Mouse (Mus musculus) CD4-positive, CD25-positive, alpha-beta regulatory T cell, adult 2 months (primary cell): ENCODE data around the gene Gm11492.
A peak's percentile ranks its signal among the peaks of the same experiment; 100 is the strongest.

Experiments used
- DNase-seq: peaks from one replicate; pipeline ENCODE4 v3.0.0-alpha.2; 2012; ENCODE audit warnings: low read depth, low spot score

The Gm11492 gene

DNA sequence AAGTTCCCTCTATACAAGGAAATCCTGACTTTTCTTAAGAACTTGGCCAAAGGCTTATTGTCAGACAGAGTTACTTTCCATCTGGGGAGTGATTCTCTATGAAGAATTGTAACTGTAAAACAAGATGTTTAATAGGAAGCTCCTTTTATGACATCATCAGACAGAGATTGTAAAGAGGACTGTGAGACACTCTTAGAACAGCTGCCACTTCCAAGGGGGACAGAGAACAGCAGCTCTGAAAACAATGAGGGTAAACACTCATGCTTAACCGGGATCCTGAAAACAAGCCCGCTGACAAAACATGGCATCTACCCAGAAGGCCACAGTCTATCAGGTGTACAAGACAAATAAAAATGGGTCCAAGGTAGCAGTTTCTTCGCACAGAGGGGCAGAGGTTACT lies at the start of gene Gm11492:
TSS of gene Gm11492 (plus strand) at position 153 of the 400 bp plus-strand sequence.
- no peak for DNase-seq

DNA sequence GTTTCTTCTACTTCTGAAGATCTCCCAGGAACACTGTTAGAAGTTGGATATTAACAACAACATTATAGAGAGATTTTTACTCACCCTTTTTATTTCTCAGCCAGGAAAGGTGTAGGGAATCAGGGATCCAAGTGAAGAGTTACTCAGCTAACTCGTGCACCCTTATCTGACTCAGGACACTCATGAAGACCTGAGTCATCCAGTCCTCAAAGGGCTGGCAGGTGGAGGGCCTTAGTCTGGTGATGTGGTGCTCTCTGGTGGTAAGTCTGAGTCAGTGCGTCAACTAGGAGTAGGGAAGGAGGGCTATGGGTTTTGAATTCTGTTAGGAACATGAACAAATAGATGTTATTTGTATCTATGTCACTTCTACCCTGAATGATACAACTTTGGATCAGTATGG lies 47.2 kb upstream of the Gm11492 start:
- DNase-seq, result peak; percentile 67

DNA sequence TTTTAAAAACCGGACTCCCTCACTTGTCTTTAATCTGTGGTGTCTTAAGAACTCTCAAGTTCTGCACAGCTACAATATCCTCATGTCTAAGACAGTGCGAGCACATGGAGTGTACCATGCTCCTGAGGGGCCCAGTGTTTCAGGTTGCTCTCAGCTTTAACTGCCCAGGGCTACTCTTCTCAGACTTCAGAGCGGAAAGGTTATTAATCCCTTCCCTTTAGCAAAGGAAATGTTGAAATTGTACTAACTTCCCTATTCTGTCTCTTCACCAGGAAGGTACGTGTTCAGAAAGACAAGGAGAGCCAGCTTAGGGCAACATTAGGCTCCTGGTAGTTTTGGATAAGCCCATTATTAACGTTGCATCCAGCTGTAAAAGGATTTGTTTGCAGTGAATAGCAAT lies 43.0 kb upstream of the Gm11492 start:
- DNase-seq, result no peak

DNA sequence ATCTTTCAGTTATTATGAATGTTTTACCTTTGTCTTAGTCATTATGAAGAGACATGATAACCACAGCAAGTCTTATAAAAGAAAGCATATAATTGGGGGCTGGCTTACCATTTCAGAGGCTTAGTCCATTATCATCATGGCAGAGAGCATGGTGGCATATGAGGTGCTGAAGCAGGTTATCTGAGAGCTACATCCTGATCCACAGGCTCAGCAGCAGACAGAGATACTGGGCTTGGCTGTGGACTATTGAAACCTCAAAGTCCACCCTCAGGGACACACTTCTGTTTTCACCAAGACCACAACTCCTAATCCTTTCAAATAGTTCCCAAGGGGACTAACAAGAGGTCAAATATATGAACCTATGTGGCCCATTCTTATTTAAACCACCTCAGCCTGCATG lies 42.5 kb upstream of the Gm11492 start:
- no peak for DNase-seq

DNA sequence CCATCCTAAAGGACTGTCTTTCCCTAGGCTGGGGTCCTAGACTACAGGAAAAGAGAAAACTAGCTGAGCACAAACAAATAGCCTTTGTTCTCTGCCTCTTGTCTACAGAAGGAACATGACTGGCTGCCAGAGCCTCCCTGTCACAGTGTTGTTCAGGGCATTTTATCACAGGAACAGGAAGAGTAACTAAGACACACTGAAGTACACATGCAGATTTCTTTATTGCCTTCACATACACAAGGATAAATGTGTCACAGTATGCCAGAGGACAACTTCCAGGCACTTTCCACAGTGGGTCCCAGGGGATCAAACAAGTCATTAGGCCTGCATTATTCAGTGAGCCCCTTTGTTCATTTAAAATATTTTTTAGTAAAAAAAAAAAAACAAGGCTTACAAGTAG lies 41.7 kb upstream of the Gm11492 start:
- DNase-seq, result no peak

DNA sequence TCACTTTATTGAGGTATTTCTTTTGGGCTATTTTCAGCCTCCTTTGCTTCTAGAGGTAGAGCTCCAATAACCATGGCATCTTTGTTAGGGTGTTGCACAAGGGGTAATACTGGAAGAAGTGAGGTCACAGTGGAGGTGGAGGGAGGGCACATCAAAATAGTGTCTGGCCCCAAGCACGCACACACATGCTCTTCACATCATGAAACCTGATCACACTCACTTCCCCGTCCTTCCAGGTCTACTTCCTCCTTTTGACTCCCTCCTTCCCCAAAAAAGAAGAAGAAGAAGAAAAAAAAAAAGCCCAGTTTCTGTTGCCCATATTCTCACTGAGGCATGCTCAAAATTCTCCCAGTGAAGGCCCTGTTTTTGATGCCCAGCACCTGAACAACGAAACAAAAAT lies 39.1 kb upstream of the Gm11492 start:
- DNase-seq, result no peak

DNA sequence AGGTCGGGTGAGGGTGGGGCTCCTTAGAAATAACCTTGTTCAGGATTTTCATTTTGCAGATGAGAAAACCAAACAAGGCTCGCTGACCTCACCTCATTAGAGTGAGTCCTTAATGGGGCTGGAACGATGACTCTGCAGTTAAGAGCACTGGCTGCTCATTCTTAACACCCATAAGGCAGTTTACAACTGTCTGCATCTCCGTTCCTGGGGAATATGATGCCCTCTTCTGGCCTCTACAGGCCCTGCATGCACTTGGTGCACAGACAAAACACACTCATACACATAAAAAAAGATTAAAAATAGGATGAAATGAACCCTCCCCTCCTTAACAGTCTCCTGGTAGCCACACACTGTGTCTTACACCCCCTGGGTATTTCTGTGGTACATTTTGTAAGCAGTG lies 38.5 kb upstream of the Gm11492 start:
- no peak for DNase-seq

DNA sequence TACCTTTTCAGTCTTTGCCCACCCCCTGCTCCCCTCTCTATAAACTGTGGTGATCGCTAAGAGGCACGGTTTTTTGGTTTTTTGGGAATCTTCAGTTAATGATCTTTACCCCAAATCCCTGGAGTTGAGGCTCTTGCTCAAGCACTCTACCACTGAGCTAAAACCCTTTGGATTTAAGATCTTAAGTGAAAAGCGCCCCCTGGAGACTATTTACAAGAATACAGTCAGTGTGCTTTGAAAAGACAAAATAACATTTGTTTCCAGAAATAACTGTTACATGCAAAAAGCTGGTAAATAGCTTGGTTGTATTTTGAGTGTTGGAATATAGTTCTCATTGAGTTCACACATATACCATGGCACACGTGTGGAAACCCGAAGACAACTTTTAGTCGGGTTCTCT lies 34.8 kb upstream of the Gm11492 start:
- peak; percentile 24 for DNase-seq

DNA sequence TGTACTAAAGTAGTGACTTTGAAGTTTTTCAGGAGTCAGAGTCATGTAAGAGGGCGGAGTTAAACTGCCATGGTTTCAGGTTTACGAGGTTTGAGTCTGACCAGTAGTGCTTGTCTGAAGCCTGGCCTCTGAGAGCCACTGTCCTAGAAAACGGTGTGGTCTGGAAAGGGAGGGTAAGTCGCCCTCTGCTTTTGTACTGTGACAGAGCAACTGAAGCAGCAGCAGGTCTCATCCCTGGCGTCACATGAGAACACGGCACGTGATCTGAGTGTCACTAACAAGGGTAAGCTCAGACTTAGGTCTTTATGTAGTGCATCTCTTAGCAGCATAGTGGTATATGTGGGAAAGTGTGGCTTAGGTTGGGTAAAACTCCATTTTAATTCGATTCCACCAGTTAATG lies 24.2 kb upstream of the Gm11492 start:
- no peak for DNase-seq

DNA sequence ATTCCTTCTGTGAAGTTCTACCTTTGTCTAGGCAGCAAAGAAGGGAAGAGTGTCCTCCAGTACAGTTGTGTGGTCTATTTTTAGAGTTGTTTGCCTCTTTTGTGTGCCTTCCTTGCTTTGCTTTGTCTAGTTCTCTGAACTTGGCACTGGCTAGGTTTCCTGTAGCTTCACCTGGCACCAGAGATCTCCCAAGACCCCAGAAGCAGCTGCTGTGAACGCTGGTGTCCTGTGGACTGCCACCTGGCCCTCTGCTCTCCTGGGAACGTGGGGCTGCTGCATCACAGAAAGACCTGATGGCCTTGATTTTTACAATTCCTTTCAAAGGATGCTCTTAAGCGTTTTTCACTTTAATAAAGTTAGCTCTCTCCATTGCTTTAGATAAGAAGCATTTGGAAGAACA lies 23.5 kb upstream of the Gm11492 start:
- DNase-seq, result no peak

DNA sequence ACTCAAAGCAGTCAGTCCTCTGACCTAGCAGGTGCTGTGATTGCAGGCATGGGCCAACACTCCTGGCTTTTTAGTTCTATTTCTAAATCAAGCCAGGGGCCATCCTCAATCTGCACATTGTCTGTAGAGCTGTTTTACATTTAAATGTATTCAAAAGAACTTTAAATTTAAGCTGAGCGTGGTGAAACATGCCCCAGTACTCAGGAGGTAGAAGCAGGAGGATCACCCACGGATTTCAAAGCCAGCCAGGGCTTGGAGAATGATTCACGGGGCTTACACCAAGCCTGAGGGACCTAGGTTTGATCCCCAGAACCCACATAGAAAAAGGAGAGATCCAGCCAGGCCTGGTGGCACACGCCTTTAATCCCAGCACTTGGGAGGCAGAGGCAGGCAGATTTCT lies 13.1 kb upstream of the Gm11492 start:
- no peak for DNase-seq

DNA sequence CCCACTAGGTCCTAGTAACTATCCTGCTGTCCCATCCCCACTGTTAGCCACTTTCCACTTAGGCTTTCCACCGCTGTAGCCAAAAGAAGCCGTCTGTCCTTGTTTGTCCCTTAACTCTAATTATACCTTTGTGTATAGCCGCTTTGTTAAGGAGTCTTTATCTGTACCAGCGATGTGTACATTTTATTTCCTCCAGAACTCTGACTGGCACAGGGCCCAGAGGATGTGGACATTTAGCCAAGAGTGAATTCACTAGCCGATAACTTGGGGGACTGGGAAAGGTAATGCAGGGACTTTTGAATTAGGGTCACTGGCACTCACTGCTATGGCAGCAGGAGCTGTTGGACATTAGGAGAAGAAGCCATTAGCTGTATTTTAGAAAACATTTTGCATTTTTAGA lies 12.1 kb upstream of the Gm11492 start:
- DNase-seq, result no peak

DNA sequence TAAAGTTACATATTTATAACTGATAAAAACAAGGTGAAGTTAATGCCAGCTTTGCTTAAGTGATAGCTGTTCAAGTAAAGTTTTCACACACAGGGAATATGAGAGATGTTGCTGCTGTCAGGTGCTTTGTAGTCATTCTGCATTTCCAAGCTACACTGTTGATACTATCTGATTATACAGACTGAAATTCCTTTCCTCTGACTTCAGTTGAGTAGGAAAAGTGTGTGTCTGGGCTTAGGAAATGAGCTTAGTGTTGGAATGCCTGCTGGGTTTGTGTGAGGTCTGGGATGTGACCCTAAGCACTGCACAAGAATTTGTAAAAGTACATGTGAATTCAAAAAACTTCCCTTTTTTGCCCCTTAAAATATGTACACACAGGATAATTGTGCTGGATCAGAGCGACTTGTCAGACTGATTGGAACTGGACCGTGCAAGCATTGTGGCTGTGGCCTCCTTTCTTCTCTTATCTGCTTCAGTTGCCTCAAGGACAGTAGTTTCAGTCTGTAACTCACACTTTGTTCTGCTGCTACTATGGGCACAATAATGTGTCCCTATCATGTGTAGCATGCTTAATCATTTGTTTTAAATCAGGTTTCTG lies 11.2 kb upstream of the Gm11492 start:
- DNase-seq, result no peak

DNA sequence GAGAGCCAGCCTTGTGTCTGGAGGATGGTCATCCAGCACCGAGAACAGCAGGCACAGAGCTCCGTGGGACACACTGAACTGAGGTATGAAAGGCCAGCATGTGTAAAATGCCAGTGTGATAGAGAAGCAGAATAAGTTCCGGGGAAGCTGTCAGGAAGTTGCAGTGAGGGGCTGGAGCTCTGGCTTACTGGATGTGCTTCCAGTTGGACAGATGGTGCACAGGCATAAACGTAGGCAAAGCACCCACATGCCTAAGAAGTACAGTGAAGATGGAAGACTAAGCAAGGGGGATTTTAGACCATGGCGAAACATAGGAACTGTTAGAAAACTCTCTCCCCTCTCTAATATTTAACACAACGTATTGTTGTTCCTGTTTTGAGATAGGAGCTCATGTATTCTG lies 5.2 kb upstream of the Gm11492 start:
- no peak for DNase-seq

DNA sequence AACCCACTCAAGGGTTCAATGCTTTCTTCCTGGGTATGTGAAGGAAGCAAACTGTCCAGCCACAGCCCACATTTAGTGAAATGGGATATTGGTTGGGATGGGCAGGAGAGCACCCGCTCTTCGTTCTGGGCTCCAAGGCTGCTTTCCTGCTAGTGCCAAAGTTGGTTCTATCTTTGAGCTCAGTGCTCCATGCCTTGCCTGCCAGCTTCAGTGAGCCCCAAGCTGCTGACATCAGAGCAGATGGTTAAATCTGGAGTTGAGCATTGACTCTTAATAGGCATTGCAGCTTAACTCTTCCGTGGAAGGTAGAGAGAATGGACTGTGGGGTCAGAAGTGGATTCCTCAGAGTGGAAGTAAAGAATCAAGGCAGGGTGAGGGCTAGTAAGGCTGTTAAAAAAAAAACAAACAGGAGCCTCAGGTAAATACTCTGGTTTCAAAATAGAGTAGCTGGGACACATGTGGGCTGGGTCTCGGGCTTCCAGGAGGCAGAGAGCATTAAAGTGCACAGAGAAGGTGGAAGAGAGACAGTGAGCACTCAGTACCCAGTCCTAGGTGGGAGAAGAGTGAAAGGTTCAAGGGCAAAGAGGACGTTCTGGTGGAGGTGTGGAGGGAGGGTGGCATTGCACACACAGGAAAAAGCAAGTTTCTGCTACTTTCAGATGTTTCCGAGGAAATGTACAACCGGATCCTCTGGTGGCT lies 2.0 kb downstream of the Gm11492 start, which contains the start of gene Sept4:
TSS of gene Sept4 (plus strand) at position 649 of the 699 bp plus-strand sequence.
- no peak for DNase-seq

DNA sequence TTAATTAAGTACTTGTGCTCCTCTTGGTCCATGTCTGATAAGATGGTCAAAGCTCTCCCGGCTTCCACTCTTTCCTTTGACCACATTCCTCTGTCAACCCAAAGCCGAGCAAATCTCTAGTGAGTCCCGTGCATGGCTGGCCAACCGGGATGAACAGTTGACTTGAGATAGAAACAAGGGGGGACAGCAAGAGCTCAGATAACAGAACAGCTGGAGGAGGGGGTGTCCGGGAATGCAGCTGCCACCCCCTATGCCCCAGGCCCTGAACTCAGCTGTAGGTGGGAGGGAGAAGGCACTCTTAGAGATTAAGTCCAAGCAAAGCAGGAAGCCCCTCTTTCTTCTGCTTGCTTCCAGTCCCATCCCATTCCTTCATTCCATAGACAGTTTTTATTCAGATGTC lies 4.3 kb downstream of the Gm11492 start:
- DNase-seq, result no peak

DNA sequence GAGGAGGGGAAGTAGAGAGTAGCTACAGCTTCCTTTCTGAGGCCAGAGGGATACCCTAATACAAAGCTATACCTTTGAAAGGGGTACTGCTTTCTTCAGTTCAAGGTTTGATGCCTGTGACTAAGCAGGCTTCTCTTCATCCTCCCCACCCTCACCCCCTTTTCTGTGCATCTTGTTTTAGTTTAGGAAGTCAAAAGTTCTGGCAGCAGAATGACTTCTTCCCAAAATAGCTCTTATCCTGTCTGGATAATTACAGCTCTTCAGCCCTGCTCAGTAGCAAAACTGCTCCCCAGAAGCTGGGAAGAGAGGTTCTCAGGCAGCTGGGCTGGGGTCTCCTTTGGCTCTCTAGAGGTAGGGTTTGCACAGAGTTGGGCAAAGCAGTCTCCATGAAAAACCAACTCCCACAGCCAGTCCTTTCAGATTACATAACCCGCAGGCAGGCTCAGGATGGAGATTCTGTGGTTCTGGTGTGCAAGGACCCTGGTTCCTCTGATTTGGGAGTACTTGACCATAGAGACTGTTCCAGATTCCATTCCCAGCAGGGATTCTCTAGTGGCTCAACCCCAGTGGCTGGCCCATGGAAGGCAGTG lies 5.0 kb downstream of the Gm11492 start:
- DNase-seq, result no peak

DNA sequence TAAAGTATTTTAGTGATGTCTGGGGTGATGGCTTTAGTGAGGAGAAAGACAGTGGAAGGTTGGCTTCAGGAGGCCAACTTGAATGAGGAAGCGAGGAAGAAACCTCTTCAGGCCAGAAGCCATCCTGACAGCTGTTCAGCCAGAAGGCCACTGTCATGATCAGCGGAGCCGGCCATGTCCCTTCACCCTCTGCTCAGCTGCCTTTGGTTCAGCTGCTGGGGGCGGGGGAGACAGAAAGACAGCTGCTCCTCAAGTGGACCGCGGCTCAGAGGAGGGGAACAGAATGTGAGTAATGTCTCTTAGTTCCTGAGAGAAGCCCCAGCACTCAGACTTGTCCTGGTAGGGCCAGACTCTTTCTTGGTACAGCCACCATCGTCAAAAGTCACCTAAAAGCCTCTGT lies 7.3 kb downstream of the Gm11492 start:
- no peak for DNase-seq

DNA sequence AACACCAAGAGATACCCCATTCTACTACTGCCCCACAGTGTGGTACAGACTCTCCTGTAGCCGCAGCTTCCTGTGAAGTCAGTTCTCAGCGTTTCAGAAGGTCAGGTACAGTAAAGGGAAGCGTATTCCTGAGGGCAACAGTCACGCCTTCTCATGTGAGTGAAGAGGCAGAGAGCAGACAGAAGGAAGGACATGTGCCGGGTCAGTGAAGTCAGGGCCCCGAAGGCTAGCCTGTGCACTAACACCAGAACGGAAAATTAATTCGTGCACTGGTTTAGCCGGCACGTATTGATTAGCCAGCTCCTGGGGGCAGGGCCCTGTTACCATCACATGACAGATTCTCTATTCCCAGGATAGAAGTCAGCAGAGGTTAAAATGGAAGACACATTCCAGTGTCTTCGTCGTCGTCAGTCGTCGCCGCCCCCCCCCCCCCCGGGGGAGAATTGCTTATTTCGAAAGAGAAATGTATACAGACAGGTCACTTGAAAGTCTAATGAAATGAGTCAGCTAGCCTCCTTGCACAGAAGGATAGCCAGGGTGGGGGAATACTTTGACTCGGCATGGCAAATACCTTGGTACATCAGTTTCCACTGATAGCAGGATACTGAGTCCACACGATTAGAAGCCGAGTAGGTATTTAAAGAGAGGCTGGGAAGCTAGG lies 8.2 kb downstream of the Gm11492 start:
- DNase-seq, result no peak

DNA sequence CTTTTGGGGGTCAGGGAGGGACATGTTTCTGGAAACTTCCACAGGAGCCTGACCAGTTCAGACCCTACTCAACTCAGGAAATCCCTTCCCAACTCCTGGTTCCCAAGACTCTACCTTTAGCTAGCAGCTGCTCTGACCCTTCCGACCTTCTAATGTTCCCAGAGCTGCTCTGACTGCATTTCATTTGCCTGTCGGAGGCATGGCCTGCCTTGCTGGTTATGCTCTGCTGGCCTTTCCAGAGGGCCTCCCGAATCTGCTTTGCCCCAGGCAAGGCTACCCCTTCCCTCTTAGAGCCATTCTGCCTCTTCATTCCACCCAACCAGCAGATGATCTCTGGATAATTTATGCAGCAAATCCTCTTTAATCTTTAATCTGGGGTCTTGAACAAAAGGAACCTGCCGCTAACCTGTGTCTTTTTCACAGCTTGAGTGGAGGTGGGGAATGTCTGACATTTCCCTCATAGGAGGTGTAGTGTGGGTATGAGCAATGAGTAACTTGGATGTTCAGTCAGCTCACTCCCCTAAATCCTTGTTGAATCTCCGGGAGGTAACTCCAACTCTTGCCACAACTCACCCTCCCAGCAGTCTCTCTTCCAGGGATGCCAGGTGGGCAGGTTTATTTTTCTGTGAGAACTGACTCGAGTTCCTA lies 11.3 kb downstream of the Gm11492 start:
- DNase-seq, result no peak

DNA sequence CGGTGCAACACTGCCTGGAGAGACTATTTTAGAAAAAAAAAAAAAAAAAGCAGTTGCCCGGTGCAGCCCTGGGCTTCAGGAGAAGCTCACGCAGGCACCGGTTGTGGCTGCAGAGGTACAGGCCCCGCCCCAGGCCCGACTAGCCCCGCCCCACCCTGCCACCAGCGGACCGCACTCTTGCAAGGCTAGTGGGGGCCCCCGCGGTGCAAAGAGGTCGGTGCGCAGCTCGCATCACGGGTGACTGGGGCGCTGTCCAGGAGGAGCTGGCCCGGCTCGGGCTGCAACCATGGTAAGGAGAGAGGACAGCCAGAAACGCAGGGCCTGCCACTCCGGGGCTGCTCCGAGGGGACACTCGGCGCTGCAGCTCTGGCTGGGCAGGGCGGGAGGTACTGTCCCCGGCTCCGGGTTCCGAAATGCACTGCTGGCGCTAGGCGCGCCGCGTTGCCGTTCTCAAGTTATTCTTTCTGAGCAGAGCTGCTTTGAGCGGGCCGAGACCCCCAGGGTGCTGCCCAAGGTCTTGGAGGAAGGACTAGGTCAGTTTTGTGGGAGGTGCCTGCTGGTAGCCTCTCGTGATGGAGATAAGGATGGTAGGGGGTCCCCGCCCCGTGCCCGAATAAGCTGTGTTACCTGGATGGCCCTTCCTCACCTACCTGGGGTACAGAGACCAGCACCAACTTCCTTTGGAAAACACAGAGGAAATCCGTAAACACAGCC lies 12.0 kb downstream of the Gm11492 start:
- DNase-seq, result peak; percentile 72
